Mouse (Mus musculus): ENCODE results near the gene Atl3. TPM values are rescaled to one million over a fixed set of nuclear protein-coding genes. Genes with fewer than 3 reads are reported as not detected.

The Atl3 gene
- polyA plus RNA-seq, 1 experiment from 2014 or later, result 7.0 TPM

DNA sequence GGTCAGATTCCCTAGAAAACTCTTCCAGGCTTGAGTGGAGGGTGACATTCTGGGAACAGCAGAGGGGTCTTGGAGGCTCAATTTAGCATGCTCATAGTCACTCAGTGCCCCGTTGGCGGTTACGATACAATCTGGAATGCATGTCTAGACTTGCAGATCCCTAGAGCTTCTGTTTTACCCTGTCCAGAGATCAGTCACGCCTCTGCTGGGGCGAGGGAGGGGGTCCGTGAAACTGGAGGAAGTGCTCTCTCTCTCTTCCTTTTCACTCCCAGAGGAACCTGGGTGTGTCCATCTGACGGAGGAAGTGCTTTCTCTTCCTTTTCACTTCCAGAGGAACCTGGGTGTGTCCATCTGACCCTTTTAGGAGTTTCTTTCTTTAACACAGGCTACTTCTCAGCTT, 89.3 kb downstream of the Atl3 start:
- H3K27ac ChIP-seq, result no peak overlapping the region
- no peak overlapping the region for H3K4me2 ChIP-seq (replicated peaks)
- H3K27me3 ChIP-seq (ENCODE audit: control insufficient read depth, insufficient read depth, low read length), result no peaks in the 10 kb centered on the region
- no peak for ATAC-seq (ENCODE audit: low FRiP score)
- 48% methylated on average over 7 of the region's 7 CpGs for WGBS
- DNase-seq (ENCODE audit: low spot score), result no peak
- no peaks in the 10 kb centered on the region for H3K4me1 ChIP-seq (replicated peaks; ENCODE audit: control insufficient read depth, insufficient read depth, low read length)
- no peak overlapping the region for H3K9ac ChIP-seq
- no peaks in the 10 kb centered on the region for H3K9me3 ChIP-seq (ENCODE audit: control insufficient read depth, low read length)
- H3K4me3 ChIP-seq (replicated peaks; ENCODE audit: low read length), result no peak overlapping the region
- H3K36me3 ChIP-seq (replicated peaks; ENCODE audit: control insufficient read depth, insufficient read depth), result no peaks in the 10 kb centered on the region

DNA sequence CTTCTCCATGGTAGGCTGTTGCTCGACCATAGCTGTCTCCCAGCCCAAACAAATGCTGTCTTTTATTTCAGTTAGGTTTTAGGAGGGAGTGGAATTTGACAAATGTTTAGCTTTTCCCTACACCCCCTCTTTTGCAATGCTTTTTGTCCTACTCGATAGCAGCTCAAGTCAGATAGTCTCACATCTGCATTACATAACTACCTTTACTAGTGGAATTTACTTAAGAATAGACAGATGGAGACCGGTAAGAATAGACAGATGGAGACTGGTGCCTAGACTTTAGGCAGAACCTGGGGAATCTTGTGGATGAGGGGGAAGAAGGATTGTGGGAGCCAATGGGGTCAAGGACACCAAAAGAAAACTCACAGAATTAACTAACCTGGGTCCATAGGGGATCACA, 89.8 kb downstream of the Atl3 start:
- no peak overlapping the region for H3K4me3 ChIP-seq (replicated peaks; ENCODE audit: low read length)
- ATAC-seq (ENCODE audit: low FRiP score), result no peak
- no peak overlapping the region for H3K27ac ChIP-seq
- 82% methylated on average over 3 of the region's 3 CpGs for WGBS
- H3K9ac ChIP-seq, result no peak overlapping the region
- H3K9me3 ChIP-seq (ENCODE audit: control insufficient read depth, low read length), result no peaks in the 10 kb centered on the region
- no peaks in the 10 kb centered on the region for H3K36me3 ChIP-seq (replicated peaks; ENCODE audit: control insufficient read depth, insufficient read depth)
- DNase-seq (ENCODE audit: low spot score), result no peak
- no peaks in the 10 kb centered on the region for H3K4me1 ChIP-seq (replicated peaks; ENCODE audit: control insufficient read depth, insufficient read depth, low read length)
- no peak overlapping the region for H3K4me2 ChIP-seq (replicated peaks)
- H3K27me3 ChIP-seq (ENCODE audit: control insufficient read depth, insufficient read depth, low read length), result no peaks in the 10 kb centered on the region

DNA sequence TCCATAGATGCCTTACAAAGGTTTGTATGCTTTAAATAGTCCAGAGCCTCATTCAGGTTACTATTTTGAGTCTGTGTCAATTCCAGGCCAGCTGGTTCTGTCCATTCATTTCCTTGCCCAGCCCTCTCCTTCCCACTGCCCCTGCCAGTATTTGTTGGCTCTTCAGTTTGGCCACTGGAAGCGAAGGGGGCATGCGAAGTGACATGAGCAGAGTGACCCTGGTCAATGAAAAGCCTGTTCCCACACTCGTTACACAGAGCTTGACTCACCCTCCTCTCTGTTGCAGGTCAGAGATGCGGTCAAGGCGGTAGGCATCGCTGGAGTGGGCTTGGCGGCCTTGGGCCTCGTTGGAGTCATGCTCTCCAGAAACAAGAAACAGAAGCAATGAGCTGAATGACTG, 91.4 kb downstream of the Atl3 start:
- Histone ChIP-seq H3K36me3 (replicated peaks; ENCODE audit: control insufficient read depth, insufficient read depth) (no peaks in the 10 kb centered on the region), H3K9me3 (ENCODE audit: control insufficient read depth, low read length) (no peaks in the 10 kb centered on the region), H3K4me3 (replicated peaks; ENCODE audit: low read length) (no peak overlapping the region), H3K27me3 (ENCODE audit: control insufficient read depth, insufficient read depth, low read length) (no peaks in the 10 kb centered on the region), H3K27ac (no peak overlapping the region), H3K9ac (no peak overlapping the region), H3K4me1 (replicated peaks; ENCODE audit: control insufficient read depth, insufficient read depth, low read length) (no peaks in the 10 kb centered on the region), H3K4me2 (replicated peaks) (no peak overlapping the region)
- no peak for ATAC-seq (ENCODE audit: low FRiP score)
- WGBS, result 88% methylated on average over 8 of the region's 8 CpGs
- DNase-seq (ENCODE audit: low spot score), result no peak

DNA sequence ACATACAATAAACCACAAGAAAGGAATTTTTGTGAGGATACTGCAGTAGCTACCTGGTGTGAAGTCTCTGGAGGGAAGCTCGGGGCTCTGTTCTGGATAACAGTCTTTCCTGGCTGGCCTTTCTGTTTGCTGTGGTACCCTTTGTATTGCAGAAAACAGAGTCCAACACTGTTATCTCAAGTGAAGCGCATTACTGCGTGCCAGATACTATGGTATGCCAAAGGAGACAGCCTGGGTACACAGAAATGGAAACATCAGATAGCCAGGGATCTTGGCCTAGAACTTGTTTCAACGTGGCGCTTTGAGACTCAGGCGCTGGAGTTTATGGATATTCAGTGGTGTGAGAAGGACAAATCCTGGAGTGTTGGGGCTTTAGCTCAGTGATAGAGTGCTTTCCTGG, 91.9 kb downstream of the Atl3 start:
- WGBS, result 95% methylated on average over 6 of the region's 6 CpGs
- no peak for DNase-seq (ENCODE audit: low spot score)
- Histone ChIP-seq H3K4me2 (replicated peaks) (no peak overlapping the region), H3K9me3 (ENCODE audit: control insufficient read depth, low read length) (no peaks in the 10 kb centered on the region), H3K27me3 (ENCODE audit: control insufficient read depth, insufficient read depth, low read length) (no peaks in the 10 kb centered on the region), H3K9ac (no peak overlapping the region), H3K4me1 (replicated peaks; ENCODE audit: control insufficient read depth, insufficient read depth, low read length) (no peaks in the 10 kb centered on the region), H3K4me3 (replicated peaks; ENCODE audit: low read length) (no peak overlapping the region), H3K27ac (no peak overlapping the region), H3K36me3 (replicated peaks; ENCODE audit: control insufficient read depth, insufficient read depth) (no peaks in the 10 kb centered on the region)
- ATAC-seq (ENCODE audit: low FRiP score), result no peak

Other genes with a start within 250 kb of the Atl3 start
- gene Rcor2, start 226.7 kb upstream of the Atl3 start, polyA plus RNA-seq (2014; fragmentation: Nextera tagmentation; extraction: Ambion mirVana), result 12.0 and 13.4 TPM in 2 replicates
- gene Mark2, start 152.2 kb upstream of the Atl3 start, polyA plus RNA-seq (2014; fragmentation: Nextera tagmentation; extraction: Ambion mirVana), result 50.7 and 57.6 TPM in 2 replicates
- 21.8 and 25.8 TPM in 2 replicates for gene Spindoc, start 111.0 kb upstream of the Atl3 start, polyA plus RNA-seq (2014; fragmentation: Nextera tagmentation; extraction: Ambion mirVana)
- gene 2700081O15Rik, start 76.4 kb upstream of the Atl3 start, polyA plus RNA-seq (2014; fragmentation: Nextera tagmentation; extraction: Ambion mirVana), result 15.4 and 16.3 TPM in 2 replicates
- 549 and 625 TPM in 2 replicates for gene Rtn3, start 10.8 kb upstream of the Atl3 start, polyA plus RNA-seq (2014; fragmentation: Nextera tagmentation; extraction: Ambion mirVana)
- 5.3 and 5.6 TPM in 2 replicates for gene Pla2g16, start 63.4 kb downstream of the Atl3 start, polyA plus RNA-seq (2014; fragmentation: Nextera tagmentation; extraction: Ambion mirVana)
- gene Lgals12, start 113.2 kb downstream of the Atl3 start, polyA plus RNA-seq (2014; fragmentation: Nextera tagmentation; extraction: Ambion mirVana), result 0.18 and 0.40 TPM in 2 replicates
- gene Hrasls5, start 118.5 kb downstream of the Atl3 start, polyA plus RNA-seq (2014; fragmentation: Nextera tagmentation; extraction: Ambion mirVana), result not detected in 2 replicates
- 0.20 and 0.79 TPM in 2 replicates for gene Slc22a19, start 217.3 kb downstream of the Atl3 start, polyA plus RNA-seq (2014; fragmentation: Nextera tagmentation; extraction: Ambion mirVana)